Mouse (Mus musculus) forebrain, embryonic 14.5 days (tissue): ENCODE data around the gene Uba1. TPM values are rescaled to one million over a fixed set of nuclear protein-coding genes. Genes with fewer than 3 reads are reported as not detected.

Experiments
- polyA plus RNA-seq: library from polyadenylated mRNA; unstranded; fragments of >200 nt; fragmentation: Nextera tagmentation; extraction: Ambion mirVana; gene quantifications from 2 replicates; pipeline ENCODE4 v1.2.1, GENCODE M21; 2014

The Uba1 gene
- polyA plus RNA-seq, 1 experiment from 2014 or later, result 287 TPM

Other genes with a start within 250 kb of the Uba1 start
- 6.6 and 7.3 TPM in 2 replicates for gene Jade3, start 232.6 kb upstream of the Uba1 start, polyA plus RNA-seq
- gene Rgn, start 108.5 kb upstream of the Uba1 start, polyA plus RNA-seq, result 0.34 and 0.40 TPM in 2 replicates
- gene Rbm10, start 40.8 kb upstream of the Uba1 start, polyA plus RNA-seq, result 56.6 and 58.8 TPM in 2 replicates
- gene Ndufb11, start 40.7 kb upstream of the Uba1 start, polyA plus RNA-seq, result 219 and 257 TPM in 2 replicates
- 87.2 and 90.7 TPM in 2 replicates for gene Cdk16, start 29.6 kb downstream of the Uba1 start, polyA plus RNA-seq
- 67.8 and 73.4 TPM in 2 replicates for gene Usp11, start 45.6 kb downstream of the Uba1 start, polyA plus RNA-seq
- 196 and 227 TPM in 2 replicates for gene Araf, start 139.5 kb downstream of the Uba1 start, polyA plus RNA-seq
- 4.0 and 4.4 TPM in 2 replicates for gene Timp1, start 211.8 kb downstream of the Uba1 start, polyA plus RNA-seq